Mouse (Mus musculus) G1E (cell line): ENCODE data around the gene Tppp3.

ENCODE experiments used
- CTCF ChIP-seq: IDR thresholded peaks from 2 replicates; pipeline ENCODE4 v1.5.1; 2012; ENCODE audit warnings: low read depth, low read length, inconsistent platforms, mixed read lengths
- GATA1 ChIP-seq: IDR thresholded peaks from 2 replicates; pipeline ENCODE4 v1.6.1; 2012; ENCODE audit warnings: borderline replicate concordance, low read length, inconsistent platforms, mixed read lengths
- POLR2AphosphoS5 ChIP-seq: IDR thresholded peaks from 2 replicates; pipeline ENCODE4 v1.6.1; 2012; ENCODE audit warnings: low read depth, low read length, inconsistent platforms; ENCODE audit not compliant: insufficient replicate concordance

GRCm38 (mm10) chr8:105472414-105472932 is 1.1 kb upstream of the Tppp3 start:
- TF ChIP-seq CTCF (no peak), GATA1 (no peak), POLR2AphosphoS5 (no peak)
